Comparison of ENCODE assay signal across 10 mouse cellular contexts in genomic region chr8:109551663-109552062, GRCm38 (mm10). TPM values are rescaled to one million over a fixed set of nuclear protein-coding genes. Genes with fewer than 3 reads are reported as not detected.
DNase-seq lines count a peak whose midpoint lies in the region; ATAC-seq and TF ChIP-seq lines count a peak whose summit lies in the region.
"Had no signal": no experiment of that assay in that cellular context is flagged by ENCODE, and none has a peak within 500 bp of the region (broad histone marks: within the 10 kb centered on the region; RNA-seq: fewer than 3 reads in every experiment).

No protein-coding gene starts in this region.

- H3K4me2 ChIP-seq in heart, embryonic 11.5 days: no peak overlapping the region
- H3K4me2 ChIP-seq: limb, embryonic 13.5 days had no signal

- no peak overlapping the region for H3K9ac ChIP-seq in heart, embryonic 11.5 days (ENCODE audit: low read depth, low read length)
- H3K9ac ChIP-seq: limb, embryonic 13.5 days had no signal

- no peak overlapping the region for H3K27ac ChIP-seq in heart, embryonic 11.5 days (ENCODE audit: low read depth, low read length)
- no peak overlapping the region for H3K27ac ChIP-seq in spleen, adult 2 months (ENCODE audit: insufficient read depth, low read length)
- H3K27ac ChIP-seq in embryonic fibroblast, embryonic 13.5 days (ENCODE audit: insufficient read depth, low read length): no peak overlapping the region
- H3K27ac ChIP-seq: limb, embryonic 13.5 days had no signal

- TF ChIP-seq POLR2A in spleen, adult 2 months (IDR thresholded peaks at IDR 0.05; ENCODE audit: low read depth, low read length): no peak
- no peak for TF ChIP-seq POLR2A in embryonic fibroblast, embryonic 13.5 days (IDR thresholded peaks at IDR 0.05; ENCODE audit: low read depth, low read length)

- no peak for ATAC-seq in heart, embryonic 11.5 days (replicated peaks; ENCODE audit: insufficient number of reproducible peaks, low FRiP score, low TSS enrichment)

- no peaks in the 10 kb centered on the region for H3K4me1 ChIP-seq in heart, embryonic 11.5 days (ENCODE audit: control insufficient read depth, insufficient read depth, low read length)
- no peaks in the 10 kb centered on the region for H3K4me1 ChIP-seq in spleen, adult 2 months (ENCODE audit: control insufficient read depth, insufficient read depth, insufficient read length)
- no peaks in the 10 kb centered on the region for H3K4me1 ChIP-seq in embryonic fibroblast, embryonic 13.5 days (ENCODE audit: control insufficient read depth, insufficient read depth, low read length)
- H3K4me1 ChIP-seq: limb, embryonic 13.5 days had no signal

- no peaks in the 10 kb centered on the region for H3K9me3 ChIP-seq in heart, embryonic 11.5 days (replicated peaks; ENCODE audit: control insufficient read depth, low read length)
- H3K9me3 ChIP-seq: limb, embryonic 13.5 days had no signal

- WGBS in heart, embryonic 11.5 days (ENCODE audit: insufficient replicate concordance): 35% methylated on average over 3 of the region's 3 CpGs
- 70% methylated on average over 3 of the region's 3 CpGs for WGBS in spleen, adult 2 months

- H3K4me3 ChIP-seq in heart, embryonic 11.5 days (ENCODE audit: low read depth, low read length): no peak overlapping the region
- no peak overlapping the region for H3K4me3 ChIP-seq in spleen, adult 2 months (ENCODE audit: extremely low read depth, insufficient read depth, insufficient read length)
- H3K4me3 ChIP-seq in embryonic fibroblast, embryonic 13.5 days (ENCODE audit: insufficient read depth, low read length): no peak overlapping the region
- H3K4me3 ChIP-seq: limb, embryonic 13.5 days had no signal

- peak; percentile 54 for TF ChIP-seq CTCF in spleen, adult 2 months (IDR thresholded peaks at IDR 0.05; ENCODE audit: extremely low read depth, insufficient read depth, insufficient read length, insufficient replicate concordance)
- peak; percentile 52; the same call in 1 of the 2 replicates for TF ChIP-seq CTCF in embryonic fibroblast, embryonic 13.5 days (IDR thresholded peaks at IDR 0.05; ENCODE audit: borderline replicate concordance, insufficient read depth, low read length)

- DNase-seq in heart, postnatal 14 days: peak; percentile 12 to 28
- DNase-seq in spleen, adult 2 months (ENCODE audit: low read depth in 1 of 2, low spot score in 2 of 2): no peak
- DNase-seq in spleen, postnatal 36 days (ENCODE audit: low spot score in 2 of 2): no peak
- peak; percentile 25 for DNase-seq in thymus, postnatal 25 days
- no peak for DNase-seq in spleen, adult 12 weeks (ENCODE audit: low spot score)
- DNase-seq in right cerebral cortex, postnatal 36 days (ENCODE audit: low spot score in 2 of 2): no peak

- peaks cover 71% of the 10 kb centered on the region for H3K36me3 ChIP-seq in heart, embryonic 11.5 days (ENCODE audit: control insufficient read depth, insufficient read depth, low read length)
- peaks cover 72% of the 10 kb centered on the region for H3K36me3 ChIP-seq in spleen, adult 2 months (ENCODE audit: control insufficient read depth, insufficient read depth, low read length)

- H3K27me3 ChIP-seq in heart, embryonic 11.5 days (ENCODE audit: control insufficient read depth, insufficient read depth, low read length): no peaks in the 10 kb centered on the region
- no peaks in the 10 kb centered on the region for H3K27me3 ChIP-seq in spleen, adult 2 months (ENCODE audit: control insufficient read depth, insufficient read depth, low read length)
- H3K27me3 ChIP-seq: limb, embryonic 13.5 days had no signal

- intact Hi-C loops in heart, postnatal 14 days (cut with DNase I): no loop called here

RNA-seq across cellular contexts. Expression of gene Dhx38, which starts 14.0 kb away (rescaled TPM):
- 10 to 100 TPM; 14.0 to 14.6 TPM for total RNA-seq in heart, postnatal 14 days (2021)
- polyA plus RNA-seq in heart, embryonic 11.5 days (2014; fragmentation: Nextera tagmentation; extraction: Ambion mirVana): 12.1 and 15.2 TPM in 2 replicates
- 20.1 and 22.6 TPM in 2 replicates for polyA plus RNA-seq in spleen, adult 2 months (2012; rRNA removed)
- polyA plus RNA-seq in embryonic fibroblast, embryonic 13.5 days (2011; ENCODE audit: insufficient read length, low read depth, missing spikeins): 23.0 and 23.3 TPM in 2 replicates

RNA-seq across cellular contexts. Expression of gene Txnl4b, which starts 14.0 kb away (rescaled TPM):
- 1 to 10 TPM; 4.4 to 5.0 TPM for total RNA-seq in heart, postnatal 14 days (2021)
- polyA plus RNA-seq in heart, embryonic 11.5 days (2014; fragmentation: Nextera tagmentation; extraction: Ambion mirVana): 18.9 and 19.2 TPM in 2 replicates
- 2.6 and 2.9 TPM in 2 replicates for polyA plus RNA-seq in spleen, adult 2 months (2012; rRNA removed)
- 8.2 and 13.1 TPM in 2 replicates for polyA plus RNA-seq in embryonic fibroblast, embryonic 13.5 days (2011; ENCODE audit: insufficient read length, low read depth, missing spikeins)

RNA-seq across cellular contexts. Expression of gene Hp, which starts 27.3 kb away (rescaled TPM):
- 10 to 100 TPM; 18.7 to 51.9 TPM for total RNA-seq in heart, postnatal 14 days (2021)
- 0.54 and 0.74 TPM in 2 replicates for polyA plus RNA-seq in heart, embryonic 11.5 days (2014; fragmentation: Nextera tagmentation; extraction: Ambion mirVana)
- polyA plus RNA-seq in spleen, adult 2 months (2012; rRNA removed): 22.1 and 31.9 TPM in 2 replicates
- polyA plus RNA-seq in embryonic fibroblast, embryonic 13.5 days (2011; ENCODE audit: insufficient read length, low read depth, missing spikeins): 0.39 TPM in 1 of 2 replicates, not detected in the other

RNA-seq across cellular contexts. Expression of gene Dhodh, which starts 56.8 kb away (rescaled TPM):
- 10 to 100 TPM; 18.3 to 20.8 TPM for total RNA-seq in heart, postnatal 14 days (2021)
- 32.2 and 36.0 TPM in 2 replicates for polyA plus RNA-seq in heart, embryonic 11.5 days (2014; fragmentation: Nextera tagmentation; extraction: Ambion mirVana)
- polyA plus RNA-seq in spleen, adult 2 months (2012; rRNA removed): 18.4 and 21.7 TPM in 2 replicates
- polyA plus RNA-seq in embryonic fibroblast, embryonic 13.5 days (2011; ENCODE audit: insufficient read length, low read depth, missing spikeins): 8.0 and 10.6 TPM in 2 replicates

RNA-seq across cellular contexts. Expression of gene Pmfbp1, which starts 57.8 kb away (rescaled TPM):
- not detected for total RNA-seq in heart, postnatal 14 days (2021)
- polyA plus RNA-seq in heart, embryonic 11.5 days (2014; fragmentation: Nextera tagmentation; extraction: Ambion mirVana): 0.10 and 0.28 TPM in 2 replicates
- polyA plus RNA-seq in spleen, adult 2 months (2012; rRNA removed): not detected in 2 replicates
- polyA plus RNA-seq in embryonic fibroblast, embryonic 13.5 days (2011; ENCODE audit: insufficient read length, low read depth, missing spikeins): not detected in 2 replicates
- polyA plus RNA-seq: stomach, embryonic 14.5 days had no signal

Comparison
In these comparisons a context has a peak if more than half of its experiments do, and no peak if none do; other contexts are left out.
1. DNase-seq: peak in heart, postnatal 14 days (2 of 2) and thymus, postnatal 25 days (single experiment); none in spleen, adult 2 months (0 of 2), spleen, postnatal 36 days (0 of 2), spleen, adult 12 weeks (single experiment) and right cerebral cortex, postnatal 36 days (0 of 2).
2. RNA of gene Hp, which starts 27.3 kb away (polyA plus RNA-seq): 22.1 to 31.9 TPM in spleen, adult 2 months; 0.54 to 0.74 TPM in heart, embryonic 11.5 days and 0.39 TPM in embryonic fibroblast, embryonic 13.5 days; every median in the first group is over 10 times any median in the second.